Mouse (Mus musculus): ENCODE measurements at regions not wholly inside any gene's neighbourhood (a gene's known extent, or its start where the extent isn't known, plus 50 kb on each side); places are given as distances from the start of the nearest gene placed in this dataset.

DNA sequence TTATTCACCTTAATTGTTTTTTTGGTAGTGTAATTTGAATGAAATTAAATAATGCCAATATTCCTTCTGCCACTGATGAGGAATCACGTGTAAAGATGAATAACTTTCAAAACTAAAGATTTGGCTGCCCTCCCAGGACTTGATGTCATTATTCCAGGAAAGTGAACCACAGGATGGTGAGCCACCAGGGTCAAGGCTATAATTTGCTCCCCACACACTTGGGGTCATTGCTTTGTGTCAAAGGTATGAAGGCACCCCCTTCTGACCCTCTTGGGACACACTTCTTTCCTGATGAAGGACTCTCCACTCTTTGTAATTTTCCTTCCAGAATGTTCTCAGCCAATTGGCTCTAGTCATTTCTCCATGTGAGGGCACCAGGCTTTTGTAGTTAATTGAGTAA lies 313.4 kb downstream of the Gm11011 start:
- no peak for DNase-seq
- intact Hi-C loops (cut with DNase I; ENCODE audit: low total_unique reads) = no loop called here

DNA sequence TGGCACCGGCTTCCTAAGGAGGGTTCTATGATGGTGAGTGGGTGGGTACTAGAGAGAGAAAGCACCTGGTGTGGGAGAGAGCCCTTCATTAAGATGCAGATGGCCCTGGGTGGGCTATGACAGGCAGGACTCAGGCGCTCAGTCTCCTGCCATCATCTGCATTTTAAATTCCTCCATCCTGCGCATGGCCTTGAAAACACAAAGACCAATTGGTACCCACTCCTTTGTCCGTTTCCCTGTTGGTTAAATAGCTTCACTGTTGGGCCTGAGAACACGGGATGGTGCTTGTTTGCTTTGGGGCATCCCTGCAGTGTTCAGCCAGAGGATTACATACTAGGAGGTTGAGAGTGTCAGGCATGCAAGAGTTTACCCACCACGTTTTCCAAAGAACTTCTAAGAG lies 314.9 kb downstream of the Gm11011 start:
- intact Hi-C loops (cut with DNase I; ENCODE audit: low total_unique reads) = no loop called here
- no peak for DNase-seq

DNA sequence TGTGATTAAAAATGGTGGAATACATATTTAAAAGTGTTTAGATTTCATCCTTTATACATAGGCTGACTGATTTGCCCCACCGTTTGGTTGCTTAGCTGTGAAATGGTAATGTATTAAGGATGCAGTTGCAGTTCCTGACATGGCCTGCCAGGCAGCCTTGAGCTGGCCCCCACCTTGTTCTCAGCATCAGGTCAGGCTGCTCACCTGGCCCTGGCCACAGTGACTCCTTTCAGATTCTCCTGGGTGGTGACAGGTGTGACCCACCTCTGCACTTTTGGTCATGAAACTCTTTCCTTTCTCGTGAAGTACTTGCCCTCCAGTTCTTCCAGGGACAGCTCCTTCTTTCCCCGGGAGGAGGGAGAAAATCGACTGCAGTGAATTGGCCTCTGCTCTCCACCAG lies 315.5 kb downstream of the Gm11011 start:
- intact Hi-C loops (cut with DNase I; ENCODE audit: low total_unique reads) = no loop called here
- DNase-seq = no peak

DNA sequence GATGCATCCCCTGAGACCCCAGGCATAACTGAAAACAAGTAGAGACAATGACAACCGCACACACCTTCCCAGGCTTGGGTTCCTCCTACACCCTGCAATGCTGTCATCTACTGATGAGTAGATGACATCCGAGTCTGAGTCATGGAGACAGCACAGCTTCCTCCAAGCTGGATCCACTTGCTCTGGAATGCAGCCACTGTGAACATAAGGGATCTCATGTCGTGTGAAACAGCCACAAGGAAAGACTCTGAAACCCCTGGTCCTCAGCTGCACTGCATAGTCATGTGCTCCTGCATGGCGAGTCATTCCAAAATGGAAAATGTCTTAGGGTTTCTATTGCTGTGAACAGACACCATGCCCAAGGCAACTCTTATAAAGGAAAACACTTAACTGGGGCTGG lies 305.2 kb upstream of the Zfp64 start:
- no peak for DNase-seq
- intact Hi-C loops (cut with DNase I; ENCODE audit: low total_unique reads) = no loop called here

DNA sequence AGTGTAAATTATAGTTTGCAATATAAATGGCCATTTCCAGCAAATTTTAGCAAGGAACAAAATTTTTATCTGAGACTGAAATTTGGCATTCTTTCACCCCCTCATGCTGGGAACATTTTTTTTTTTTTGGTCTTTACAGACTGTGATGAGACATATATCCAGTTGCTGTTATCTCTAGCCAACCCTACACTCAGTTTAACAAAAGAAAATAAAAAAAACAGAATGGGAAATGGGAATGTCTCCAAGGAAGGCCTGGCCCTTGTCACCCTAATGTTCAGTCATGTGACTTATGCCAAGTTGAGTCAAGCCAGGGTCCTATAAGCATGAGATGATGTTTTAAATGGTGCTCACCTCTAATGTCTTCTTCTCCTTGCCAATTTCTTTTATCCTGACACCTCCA lies 289.2 kb upstream of the Zfp64 start:
- intact Hi-C loops (cut with DNase I; ENCODE audit: low total_unique reads) = no loop called here
- DNase-seq = no peak

DNA sequence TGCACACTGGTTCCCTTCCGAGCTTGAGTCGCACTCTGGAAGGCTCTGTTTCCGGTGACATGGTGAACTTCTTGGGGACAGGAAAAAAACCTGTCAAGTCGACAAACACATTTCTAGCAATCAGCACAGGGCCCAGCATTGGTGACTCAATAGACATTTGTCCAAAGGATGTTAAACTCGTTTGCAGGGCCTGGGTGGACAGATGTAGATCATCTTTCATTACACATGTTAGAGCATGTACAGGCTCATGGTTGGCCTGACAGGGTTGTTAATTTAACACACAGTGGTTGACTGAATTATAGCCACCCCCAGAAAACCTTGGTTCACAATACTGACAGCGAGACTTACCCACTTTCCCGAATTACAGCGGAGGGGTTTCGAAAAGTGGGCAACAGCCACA lies 288.6 kb upstream of the Zfp64 start:
- no peak for DNase-seq
- intact Hi-C loops (cut with DNase I; ENCODE audit: low total_unique reads) = no loop called here

DNA sequence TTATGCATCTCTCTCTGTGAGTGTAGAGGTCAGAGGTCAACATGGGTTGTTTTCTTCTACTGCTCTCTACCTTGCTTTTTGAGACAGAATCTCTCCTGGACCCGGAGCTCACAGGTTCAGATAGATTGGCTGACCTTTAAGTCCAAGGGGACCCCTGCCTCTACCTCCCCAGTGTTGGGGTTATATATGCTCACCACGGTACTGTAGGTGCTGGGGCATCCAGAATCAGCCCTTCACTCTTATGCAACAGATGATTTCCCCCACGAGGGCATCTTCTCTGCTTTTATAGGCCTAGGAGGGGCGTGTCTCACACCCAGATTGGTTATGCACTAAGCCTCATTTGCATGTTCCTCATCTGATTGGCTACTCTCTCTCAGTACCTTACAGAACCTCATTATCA lies 282.5 kb upstream of the Zfp64 start:
- no peak for DNase-seq
- intact Hi-C loops (cut with DNase I; ENCODE audit: low total_unique reads) = no loop called here

DNA sequence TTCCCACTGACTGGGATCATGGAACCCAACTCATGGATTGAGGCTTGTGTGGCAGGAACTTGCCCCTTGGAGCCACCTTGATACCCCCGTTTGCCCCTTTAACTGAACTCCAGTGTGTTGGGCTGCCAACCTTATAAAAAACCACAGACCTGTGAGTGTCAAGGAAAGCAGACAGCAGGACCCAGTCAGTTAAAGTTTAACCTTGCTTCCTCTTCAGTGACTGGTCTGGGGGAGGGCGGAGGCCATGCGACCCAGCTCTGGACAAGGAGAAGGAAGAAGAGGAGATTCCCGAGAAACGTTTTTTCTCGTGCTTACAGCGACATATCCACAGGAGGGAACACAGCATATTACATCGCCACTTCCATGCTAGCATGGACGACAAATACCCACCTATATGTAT lies 281.9 kb upstream of the Zfp64 start:
- no peak for DNase-seq
- intact Hi-C loops (cut with DNase I; ENCODE audit: low total_unique reads) = no loop called here

DNA sequence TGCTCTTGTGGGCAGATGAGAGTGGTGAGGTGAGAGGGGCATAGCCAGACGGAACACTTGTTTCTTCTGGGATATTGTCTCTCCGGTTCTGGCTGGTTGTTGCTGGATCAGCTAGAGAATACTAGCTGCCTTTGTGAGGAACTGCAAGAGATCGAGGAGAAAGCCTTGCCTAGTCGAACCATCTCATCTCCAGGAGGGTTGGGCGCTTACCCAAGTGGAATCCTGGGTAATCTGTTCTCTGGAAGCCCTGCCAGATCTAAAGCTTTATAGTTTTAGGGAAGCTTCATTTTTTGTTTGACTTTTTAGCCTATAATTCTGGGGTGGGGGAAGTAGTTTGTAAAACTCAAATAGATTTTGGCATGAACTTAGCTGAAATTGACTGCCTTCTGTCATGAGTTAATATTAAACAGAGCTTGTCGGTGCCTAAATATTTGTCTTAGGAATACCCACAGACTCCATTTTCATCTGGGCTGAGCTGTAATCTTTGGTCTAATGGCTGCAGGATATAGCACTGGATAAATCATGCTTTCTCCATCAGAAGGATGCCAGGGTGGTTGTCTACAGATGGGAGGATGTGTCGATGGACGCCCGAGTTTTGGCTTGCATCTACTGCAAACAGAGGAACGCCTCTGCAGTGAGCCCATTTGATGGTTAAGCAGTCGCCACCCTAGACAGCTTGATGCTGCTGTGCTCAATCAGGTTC lies 279.1 kb upstream of the Zfp64 start:
- DNase-seq = no peak
- intact Hi-C loops (cut with DNase I; ENCODE audit: low total_unique reads) = no loop called here

DNA sequence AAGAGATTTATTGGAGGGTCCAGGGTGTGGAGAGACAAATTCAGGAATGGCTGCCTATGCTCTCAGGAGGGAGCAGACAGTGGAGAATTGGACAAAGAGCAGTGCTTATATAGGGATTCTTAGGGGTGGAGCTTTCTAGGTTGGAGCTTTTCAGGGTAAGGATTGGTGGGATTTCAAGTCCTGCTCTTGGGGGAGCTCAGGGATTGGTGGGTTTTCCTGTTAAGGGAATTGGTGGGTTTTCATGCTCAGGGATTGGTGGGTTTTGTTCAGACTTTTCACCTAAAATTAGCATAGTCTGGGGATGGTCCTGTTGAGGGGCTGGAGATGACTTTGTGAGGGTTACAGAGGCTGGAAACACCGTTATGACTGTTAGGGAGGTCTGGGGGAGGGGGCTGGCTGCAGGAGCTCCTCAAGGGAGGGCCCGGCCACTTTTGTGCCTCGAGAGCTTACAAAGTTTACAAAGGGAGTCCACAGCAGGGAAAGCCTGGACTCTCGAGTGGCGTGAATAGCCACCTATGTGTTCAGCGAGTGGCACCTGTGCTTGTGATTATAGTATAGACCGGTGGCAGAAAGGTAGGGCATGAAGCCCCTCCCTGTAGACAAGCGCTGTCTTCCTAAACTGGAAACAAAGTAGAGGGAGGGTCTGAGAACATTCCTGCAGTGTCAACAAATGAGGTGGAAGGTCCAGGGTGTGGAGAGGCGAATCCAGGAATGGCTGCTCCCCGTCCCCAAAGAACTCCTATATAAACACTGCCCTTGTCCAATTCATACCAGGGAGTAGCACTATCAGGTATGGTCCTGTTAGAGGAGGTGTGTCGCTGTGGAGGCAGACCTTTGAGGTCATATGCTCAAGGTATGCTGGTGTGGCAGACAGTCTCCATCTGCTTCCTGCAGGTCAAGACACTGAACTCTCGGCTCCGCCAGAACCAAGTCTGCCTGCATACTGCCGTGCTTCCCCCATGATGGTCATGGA lies 278.1 kb upstream of the Zfp64 start:
- intact Hi-C loops (cut with DNase I; ENCODE audit: low total_unique reads) = no loop called here
- DNase-seq = no peak

DNA sequence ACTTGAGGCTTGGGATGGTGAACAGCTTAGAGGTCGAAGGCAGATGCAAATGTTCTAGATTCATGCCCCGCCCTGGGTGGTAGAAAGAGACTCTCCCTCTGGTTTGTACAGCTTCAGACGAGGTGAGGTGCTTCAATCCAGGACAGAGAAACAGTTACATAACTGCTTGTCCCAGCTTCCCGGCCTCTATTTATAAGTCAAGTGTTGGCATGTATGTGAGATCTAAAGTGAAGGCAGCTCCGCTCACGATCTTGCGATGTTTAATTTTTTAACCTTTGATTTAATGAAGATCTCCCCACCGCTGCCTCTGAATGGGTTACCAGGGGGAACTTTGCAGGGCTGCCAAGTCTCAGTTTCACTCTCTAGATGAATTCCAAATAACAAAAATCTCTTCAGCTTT lies 266.9 kb upstream of the Zfp64 start:
- DNase-seq = no peak
- intact Hi-C loops (cut with DNase I; ENCODE audit: low total_unique reads) = no loop called here

DNA sequence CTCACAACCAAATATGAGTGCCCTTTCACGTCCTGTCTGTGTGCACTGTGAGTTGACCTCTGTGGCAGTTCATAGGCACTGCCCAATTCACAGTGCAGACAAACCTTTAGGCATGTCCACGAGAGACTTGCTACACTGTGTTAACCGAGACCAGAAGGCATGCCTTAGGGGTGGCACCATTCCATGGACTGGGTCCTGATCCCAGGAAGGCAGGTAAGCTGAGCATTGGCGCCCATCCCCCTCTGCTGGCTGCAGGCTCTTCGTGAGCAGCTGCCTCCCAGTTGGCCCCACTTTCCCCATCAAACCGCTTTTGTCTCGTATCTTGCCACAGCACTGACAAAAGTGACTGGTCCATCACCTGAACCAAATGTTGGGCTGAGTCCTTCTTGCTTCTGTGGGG lies 265.8 kb upstream of the Zfp64 start:
- no peak for DNase-seq
- intact Hi-C loops (cut with DNase I; ENCODE audit: low total_unique reads) = no loop called here

DNA sequence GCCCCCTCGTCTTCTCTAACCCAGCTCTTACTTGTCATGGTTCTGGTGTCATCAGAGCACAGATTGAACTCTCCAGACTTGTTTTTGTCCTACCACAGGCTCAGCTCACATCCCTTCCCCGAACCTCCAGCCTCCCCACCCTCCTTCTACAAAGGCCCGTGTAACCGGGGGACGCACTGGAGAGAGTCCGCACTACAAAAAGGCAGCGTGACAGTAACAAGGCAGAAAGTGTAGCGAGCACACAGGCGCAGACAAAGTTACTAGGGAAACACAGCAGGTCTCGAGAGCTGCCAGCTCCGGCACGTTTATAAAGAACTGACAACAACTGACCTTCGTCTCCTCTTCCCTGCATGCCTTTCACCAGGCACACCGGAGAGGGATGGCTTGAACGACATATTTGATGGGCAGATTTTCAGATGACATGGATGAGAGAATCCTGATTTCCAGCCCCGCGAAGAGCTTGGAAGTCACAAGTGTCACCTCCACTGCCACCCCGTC lies 260.2 kb upstream of the Zfp64 start:
- DNase-seq = no peak
- intact Hi-C loops (cut with DNase I; ENCODE audit: low total_unique reads) = no loop called here

DNA sequence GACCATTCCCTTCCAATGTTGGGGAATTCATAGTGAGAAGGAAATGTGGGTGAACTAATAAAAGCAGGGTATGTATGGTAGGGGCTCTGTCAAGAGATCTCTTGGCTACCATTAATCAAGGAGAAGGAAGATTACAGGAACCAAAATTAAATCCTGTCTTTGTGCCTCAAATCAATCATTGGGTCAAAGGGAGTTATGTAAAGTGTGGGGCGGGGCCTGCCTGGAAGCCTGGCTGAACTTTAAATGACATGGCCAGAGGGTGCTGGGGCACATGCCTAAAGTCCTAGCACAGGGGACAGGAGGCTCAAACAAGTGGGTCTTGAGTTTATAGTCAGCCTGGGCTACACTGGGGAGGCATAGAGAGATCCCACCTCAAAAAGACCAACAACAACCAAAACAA lies 259.0 kb upstream of the Zfp64 start:
- intact Hi-C loops (cut with DNase I; ENCODE audit: low total_unique reads) = no loop called here

DNA sequence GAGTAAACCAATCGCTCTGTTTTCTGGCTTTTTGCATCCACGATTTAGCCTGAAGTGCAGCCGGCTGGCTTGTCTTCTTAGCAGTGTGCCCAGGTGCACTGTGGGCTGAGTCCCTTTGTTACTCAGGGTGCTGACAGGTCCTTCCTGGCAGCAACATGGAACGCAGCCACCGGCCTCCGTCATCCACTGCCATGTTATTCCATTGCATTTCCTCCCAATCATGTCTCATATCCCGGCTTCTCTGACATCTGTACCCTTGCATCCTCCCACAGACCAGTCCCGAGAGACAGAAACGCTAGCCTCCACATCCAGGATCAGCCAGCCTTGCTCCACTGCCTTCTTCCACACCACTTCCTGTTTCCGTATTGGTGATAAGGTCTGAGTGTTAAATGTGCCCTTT lies 257.9 kb upstream of the Zfp64 start:
- no peak for DNase-seq
- intact Hi-C loops (cut with DNase I; ENCODE audit: low total_unique reads) = no loop called here

More for the DNA sequence above, 259.0 kb upstream of the Zfp64 start:
- DNase-seq = no peak

DNA sequence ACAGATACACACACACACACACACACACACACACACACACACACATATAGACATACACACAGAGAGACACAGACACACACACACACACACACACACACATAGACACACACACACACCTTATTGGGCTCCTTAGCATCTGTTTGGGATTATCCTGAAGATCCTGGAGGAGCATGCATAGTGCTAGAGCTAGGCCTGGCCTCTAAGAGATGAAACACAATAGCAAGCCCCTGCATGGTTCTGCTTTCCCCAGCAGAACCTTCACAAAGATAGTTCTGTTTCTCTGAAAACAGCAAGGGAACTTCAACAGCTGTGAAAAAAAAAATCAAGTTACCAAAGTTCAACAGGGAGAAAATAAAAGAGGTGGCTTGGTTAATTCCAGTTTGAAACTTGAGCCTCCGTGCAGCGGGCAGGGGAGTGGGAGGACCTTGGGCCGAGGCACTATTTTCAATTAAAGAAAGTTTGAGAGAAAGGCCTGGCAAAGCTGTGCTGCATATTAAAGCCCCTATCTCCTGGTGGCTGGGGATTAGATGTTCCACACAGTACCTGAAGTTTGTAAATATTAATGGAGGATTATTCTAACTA lies 257.4 kb upstream of the Zfp64 start:
- intact Hi-C loops (cut with DNase I; ENCODE audit: low total_unique reads) = no loop called here
- DNase-seq = no peak

DNA sequence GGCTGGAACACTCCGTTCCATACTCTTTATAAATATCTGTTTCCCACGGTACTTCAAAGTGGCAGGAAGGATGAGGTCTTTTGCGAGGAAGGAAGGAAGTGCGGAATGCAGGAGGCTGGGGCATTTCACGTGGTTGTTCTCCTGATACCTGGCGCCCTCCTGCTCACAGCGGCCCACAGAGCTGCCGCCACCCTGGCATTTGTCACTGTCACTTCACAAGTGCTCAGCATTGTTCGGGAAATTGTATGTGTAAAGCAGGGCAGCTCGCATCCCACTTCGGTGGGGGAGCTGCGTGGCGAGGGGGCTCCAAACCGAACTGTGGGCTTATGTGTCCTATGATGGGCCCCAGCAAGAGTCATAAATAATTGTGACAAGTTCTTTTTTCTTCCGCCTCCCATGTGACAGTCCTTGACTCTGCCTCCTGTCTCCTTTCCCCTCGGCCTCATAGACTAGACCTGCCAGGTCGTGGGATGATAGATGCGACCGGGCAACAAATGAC lies 248.9 kb upstream of the Zfp64 start:
- intact Hi-C loops (cut with DNase I; ENCODE audit: low total_unique reads) = no loop called here
- no peak for DNase-seq

DNA sequence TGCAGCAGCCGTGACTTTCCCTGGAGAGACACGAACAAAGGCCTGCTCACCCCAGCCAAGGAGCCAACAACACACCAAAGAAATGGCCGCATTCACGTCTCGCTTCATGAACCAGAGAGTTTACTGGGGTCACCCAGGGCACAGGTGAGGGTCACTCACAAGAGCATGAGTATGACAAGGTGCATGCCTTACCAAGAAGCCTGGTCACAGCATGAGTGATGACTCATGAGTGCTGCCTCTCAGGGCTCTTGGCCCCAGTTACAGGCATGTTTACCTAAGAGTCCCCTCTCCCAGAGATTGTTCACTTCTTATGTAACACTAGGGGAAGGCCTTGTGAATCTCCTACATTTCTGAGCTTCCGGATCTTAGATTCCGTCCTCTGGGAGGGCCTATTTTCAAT lies 236.6 kb upstream of the Zfp64 start:
- intact Hi-C loops (cut with DNase I; ENCODE audit: low total_unique reads) = no loop called here
- DNase-seq = no peak

DNA sequence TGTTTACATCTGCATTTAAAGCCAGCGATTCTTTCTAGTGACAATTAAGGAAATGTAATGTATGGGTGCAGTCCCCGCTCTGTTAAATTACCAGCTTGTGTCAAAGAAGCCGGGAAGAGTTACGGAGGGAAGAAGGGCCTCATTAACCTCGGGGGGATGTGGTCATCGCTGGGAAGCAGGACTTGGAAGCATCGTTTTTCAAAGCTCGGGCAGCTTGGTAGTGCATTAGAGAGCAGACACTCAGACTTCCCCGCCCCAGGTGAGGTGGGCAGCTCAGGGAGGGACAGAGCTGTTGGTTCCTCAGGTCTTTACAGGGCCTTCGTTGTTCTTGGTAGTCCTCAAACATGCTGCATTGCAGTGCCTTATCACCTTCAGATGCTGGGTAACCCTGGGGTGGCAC lies 236.1 kb upstream of the Zfp64 start:
- DNase-seq = no peak
- intact Hi-C loops (cut with DNase I; ENCODE audit: low total_unique reads) = no loop called here

DNA sequence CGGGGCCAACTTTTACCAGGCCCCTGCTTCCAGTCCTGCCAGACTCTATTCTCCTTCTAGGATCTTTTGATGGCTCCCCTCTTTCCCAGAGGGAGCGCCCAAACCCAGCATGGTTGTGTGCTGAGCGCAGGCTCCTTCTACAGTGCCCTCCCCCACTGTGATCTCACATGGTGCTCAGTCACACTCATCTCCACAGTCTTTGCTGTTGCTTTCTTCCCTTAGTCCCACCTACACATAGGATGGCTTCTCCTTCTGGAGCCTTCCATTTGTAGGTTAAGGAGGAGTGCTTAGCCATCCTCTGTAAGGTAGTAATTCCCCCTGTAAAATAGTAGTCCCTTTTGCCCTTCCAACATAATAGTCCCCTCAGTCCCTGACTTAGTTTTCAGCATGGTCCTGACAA lies 222.2 kb upstream of the Zfp64 start:
- intact Hi-C loops (cut with DNase I; ENCODE audit: low total_unique reads) = no loop called here
- no peak for DNase-seq
